ENCODE assay signal across 8 mouse cellular contexts in the genomic region with DNA sequence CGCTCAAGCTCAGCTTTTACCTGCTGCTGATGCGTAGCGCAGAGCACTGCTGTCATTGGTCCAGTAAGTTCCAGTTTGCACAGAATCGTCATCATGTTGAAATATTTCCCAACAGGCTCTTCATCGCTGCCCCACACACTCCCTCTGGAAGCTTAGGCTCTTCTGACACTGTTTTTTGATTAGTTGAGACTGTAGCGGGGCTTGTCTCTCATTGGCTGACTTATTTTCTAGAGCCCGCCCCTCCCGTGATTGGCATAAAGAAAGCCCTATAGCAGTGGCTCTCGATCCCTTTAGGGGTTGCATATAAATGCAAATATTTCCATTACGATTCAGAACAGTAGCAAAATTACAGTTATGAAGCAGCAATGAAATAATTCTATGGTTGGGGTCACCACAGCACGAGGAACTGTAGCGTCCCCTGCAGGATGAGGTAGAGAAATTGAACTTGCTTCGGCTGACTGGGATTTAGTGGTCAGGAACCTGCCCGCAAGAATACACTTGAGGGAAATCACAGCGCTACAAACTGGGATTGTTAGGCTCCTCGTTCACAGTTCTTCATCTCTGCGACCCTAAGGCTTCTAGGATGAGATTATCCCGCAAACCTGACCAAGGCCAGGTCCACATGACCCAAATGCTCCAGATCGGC. TPM values are rescaled to one million over a fixed set of nuclear protein-coding genes. Genes with fewer than 3 reads are reported as not detected.
DNase-seq lines count a peak whose midpoint lies in the region; ATAC-seq lines count a peak whose summit lies in the region.

No protein-coding gene starts in this region.

- H3K4me1 ChIP-seq in neural tube, embryonic 15.5 days, result peaks cover 16% of the 10 kb centered on the region

- no peak for DNase-seq in cerebellum, adult 11 months
- peak; percentile 78 for DNase-seq in cerebellum, adult 9-11 months
- DNase-seq in frontal cortex, postnatal 10 days (ENCODE audit: low spot score in 2 of 2), result peak; percentile 69 to 73
- DNase-seq in layer of hippocampus, adult 8-10 months (ENCODE audit: low spot score in 2 of 2), result peak; percentile 73 to 81
- DNase-seq in lung, adult 18-20 months, result peak; percentile 72
- DNase-seq in spleen, adult 12 weeks (ENCODE audit: low spot score), result no peak

- peaks cover 20% of the 10 kb centered on the region; the same call in 1 of the 2 replicates for H3K27me3 ChIP-seq in neural tube, embryonic 15.5 days (replicated peaks)

- peak overlapping the region; percentile 37 for H3K4me3 ChIP-seq in neural tube, embryonic 15.5 days (replicated peaks)

- no peaks in the 10 kb centered on the region for H3K9me3 ChIP-seq in neural tube, embryonic 15.5 days (replicated peaks)

- H3K27ac ChIP-seq in neural tube, embryonic 15.5 days (replicated peaks), result peak overlapping the region; percentile 64

- WGBS in neural tube, embryonic 15.5 days, result 34% methylated on average over 19 of the region's 19 CpGs

- peak overlapping the region; percentile 53 for H3K4me2 ChIP-seq in neural tube, embryonic 15.5 days

- peak; percentile 50; the same call in 1 of the 2 replicates for ATAC-seq in cerebellum, adult (ENCODE audit: insufficient number of reproducible peaks, low FRiP score, low TSS enrichment)
- peak; percentile 54; the same call in 1 of the 2 replicates for ATAC-seq in neural tube, embryonic 15.5 days (ENCODE audit: low FRiP score)

- H3K9ac ChIP-seq in neural tube, embryonic 15.5 days (replicated peaks), result 0 out of 2 replicates have a peak overlapping the region, but pooled peaks have one; percentile 26

- no peaks in the 10 kb centered on the region for H3K36me3 ChIP-seq in neural tube, embryonic 15.5 days

RNA-seq across cellular contexts. Expression of a gene that starts 5.3 kb away (rescaled TPM):
- total RNA-seq in layer of hippocampus, adult 8-10 months (2022), result 10 to 100 TPM; 36.1 to 48.6 (median 40.3) TPM
- 43.9 and 44.6 TPM in 2 replicates for polyA plus RNA-seq in neural tube, embryonic 15.5 days (2015; fragmentation: Nextera tagmentation; extraction: Ambion mirVana)

RNA-seq across cellular contexts. Expression of a gene that starts 6.1 kb away (rescaled TPM):
- under 1 TPM; 0.23 to 0.74 (median 0.40) TPM for total RNA-seq in layer of hippocampus, adult 8-10 months (2022)
- 0.59 and 0.99 TPM in 2 replicates for polyA plus RNA-seq in neural tube, embryonic 15.5 days (2015; fragmentation: Nextera tagmentation; extraction: Ambion mirVana)

RNA-seq across cellular contexts. Expression of a gene that starts 7.0 kb away (rescaled TPM):
- total RNA-seq in layer of hippocampus, adult 8-10 months (2022), result 1 to 10 TPM; 4.0 to 5.2 (median 4.5) TPM
- 16.3 and 17.8 TPM in 2 replicates for polyA plus RNA-seq in neural tube, embryonic 15.5 days (2015; fragmentation: Nextera tagmentation; extraction: Ambion mirVana)

RNA-seq across cellular contexts. Expression of a gene that starts 10.9 kb away (rescaled TPM):
- total RNA-seq in layer of hippocampus, adult 8-10 months (2022), result 10 to 100 TPM; 73.1 to 87.1 (median 74.8) TPM
- 141 and 147 TPM in 2 replicates for polyA plus RNA-seq in neural tube, embryonic 15.5 days (2015; fragmentation: Nextera tagmentation; extraction: Ambion mirVana)

RNA-seq across cellular contexts. Expression of a gene that starts 17.9 kb away (rescaled TPM):
- total RNA-seq in layer of hippocampus, adult 8-10 months (2022), result 100 to 1,000 TPM; 110 to 144 (median 116) TPM
- polyA plus RNA-seq in neural tube, embryonic 15.5 days (2015; fragmentation: Nextera tagmentation; extraction: Ambion mirVana), result 13.5 and 14.4 TPM in 2 replicates

Comparison
In these comparisons a context has a peak if more than half of its experiments do, and no peak if none do; other contexts are left out.
1. DNase-seq: peak in cerebellum, adult 9-11 months (single experiment), frontal cortex, postnatal 10 days (2 of 2), layer of hippocampus, adult 8-10 months (2 of 2) and lung, adult 18-20 months (2 of 2); none in cerebellum, adult 11 months (single experiment) and spleen, adult 12 weeks (single experiment).